ENCODE assay signal across 25 mouse cellular contexts in the genomic region with DNA sequence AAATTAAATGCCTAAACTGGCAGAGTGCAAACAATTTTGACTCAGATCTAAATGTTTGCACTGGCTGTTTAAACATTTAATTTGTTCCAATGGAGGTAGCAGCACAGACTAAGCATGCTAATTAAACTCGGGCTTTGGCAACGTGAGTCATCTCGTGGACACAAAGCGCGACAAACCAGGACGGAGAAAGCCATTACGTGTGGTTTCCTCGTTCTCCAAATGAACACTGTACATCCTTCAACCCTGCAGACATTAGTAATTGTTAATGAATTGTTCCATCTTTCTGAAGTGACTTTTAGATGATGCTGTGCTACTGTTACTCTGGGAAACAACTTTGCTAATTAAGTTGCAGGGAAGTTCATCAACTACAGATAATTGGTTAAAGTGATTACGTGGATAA. TPM values are rescaled to one million over a fixed set of nuclear protein-coding genes. Genes with fewer than 3 reads are reported as not detected.
DNase-seq lines count a peak whose midpoint lies in the region; ATAC-seq lines count a peak whose summit lies in the region.
"Had no signal": no experiment of that assay in that cellular context is flagged by ENCODE, and none has a peak within 500 bp of the region (broad histone marks: within the 10 kb centered on the region; RNA-seq: fewer than 3 reads in every experiment).

No protein-coding gene starts in this region.

- H3K4me3 ChIP-seq in hindbrain, embryonic 16.5 days (ENCODE audit: low read length), result no peak overlapping the region
- no peak overlapping the region for H3K4me3 ChIP-seq in hindbrain, embryonic 11.5 days (ENCODE audit: low read depth, low read length)
- no peak overlapping the region for H3K4me3 ChIP-seq in neural tube, embryonic 14.5 days (ENCODE audit: low read depth, low read length)
- H3K4me3 ChIP-seq: erythroblast, embryonic 14.5 days; heart, embryonic 15.5 days; limb, embryonic 13.5 days; lung, embryonic 15.5 days; neural tube, embryonic 12.5 days had no signal

- no peak overlapping the region for H3K4me2 ChIP-seq in hindbrain, embryonic 16.5 days (ENCODE audit: low read length)
- no peak overlapping the region for H3K4me2 ChIP-seq in hindbrain, embryonic 11.5 days (replicated peaks; ENCODE audit: low read depth, low read length)
- no peak overlapping the region for H3K4me2 ChIP-seq in neural tube, embryonic 14.5 days (ENCODE audit: low read depth, low read length)
- H3K4me2 ChIP-seq: heart, embryonic 15.5 days; limb, embryonic 13.5 days; liver, embryonic 11.5 days; lung, embryonic 15.5 days; midbrain, embryonic 11.5 days; neural tube, embryonic 12.5 days had no signal

- WGBS in hindbrain, embryonic 16.5 days, result 37% methylated on average over 9 of the region's 9 CpGs
- 78% methylated on average over 9 of the region's 9 CpGs for WGBS in hindbrain, embryonic 11.5 days
- 51% methylated on average over 9 of the region's 9 CpGs for whole genome bisulfite sequencing in neural tube, embryonic 14.5 days

- no peaks in the 10 kb centered on the region; the same call in 1 of the 2 replicates for H3K4me1 ChIP-seq in hindbrain, embryonic 16.5 days (ENCODE audit: control insufficient read depth, insufficient read depth, low read depth, low read length)
- H3K4me1 ChIP-seq in hindbrain, embryonic 11.5 days (replicated peaks; ENCODE audit: control insufficient read depth, insufficient read depth, low read length), result no peaks in the 10 kb centered on the region
- H3K4me1 ChIP-seq in neural tube, embryonic 14.5 days (ENCODE audit: control insufficient read depth, insufficient read depth, low read length), result 0 out of 2 replicates have a peak, but pooled peaks cover 3% of the 10 kb centered on the region
- H3K4me1 ChIP-seq: lung, embryonic 15.5 days had no signal

- no peaks in the 10 kb centered on the region for H3K9me3 ChIP-seq in hindbrain, embryonic 16.5 days (ENCODE audit: control insufficient read depth, low read length)
- H3K9me3 ChIP-seq in hindbrain, embryonic 11.5 days (ENCODE audit: control insufficient read depth, low read length), result no peaks in the 10 kb centered on the region
- no peaks in the 10 kb centered on the region for H3K9me3 ChIP-seq in neural tube, embryonic 14.5 days (ENCODE audit: control insufficient read depth, low read length)
- H3K9me3 ChIP-seq: G1E; heart, embryonic 15.5 days; limb, embryonic 13.5 days; lung, embryonic 15.5 days; neural tube, embryonic 12.5 days had no signal

- no peaks in the 10 kb centered on the region for H3K36me3 ChIP-seq in hindbrain, embryonic 16.5 days (ENCODE audit: control insufficient read depth, insufficient read depth, low read length)
- no peaks in the 10 kb centered on the region for H3K36me3 ChIP-seq in hindbrain, embryonic 11.5 days (ENCODE audit: control insufficient read depth, insufficient read depth, low read length)
- H3K36me3 ChIP-seq in neural tube, embryonic 14.5 days (ENCODE audit: control insufficient read depth, insufficient read depth, low read length), result no peaks in the 10 kb centered on the region
- H3K36me3 ChIP-seq: G1E; heart, embryonic 15.5 days; limb, embryonic 13.5 days; lung, embryonic 15.5 days; neural tube, embryonic 12.5 days had no signal

- H3K27me3 ChIP-seq in hindbrain, embryonic 16.5 days (replicated peaks; ENCODE audit: control insufficient read depth, insufficient read depth, low read length), result no peaks in the 10 kb centered on the region
- no peaks in the 10 kb centered on the region for H3K27me3 ChIP-seq in hindbrain, embryonic 11.5 days (ENCODE audit: control insufficient read depth, insufficient read depth, low read length)
- no peaks in the 10 kb centered on the region for H3K27me3 ChIP-seq in neural tube, embryonic 14.5 days (ENCODE audit: control insufficient read depth, insufficient read depth, low read length)
- H3K27me3 ChIP-seq: heart, embryonic 15.5 days; limb, embryonic 13.5 days; lung, embryonic 15.5 days; neural tube, embryonic 12.5 days had no signal

- DNase-seq in hindbrain, embryonic 11.5 days (ENCODE audit: low spot score), result no peak
- DNase-seq in neural tube, embryonic 10.5 days (ENCODE audit: extremely low spot score, low spot score), result no peak
- peak; percentile 13 for DNase-seq in R1 (ENCODE audit: low read depth, low spot score)
- DNase-seq in ovary, postnatal 36 days (ENCODE audit: low spot score), result no peak
- DNase-seq in gastrocnemius, postnatal 4 days (ENCODE audit: low spot score in 2 of 2), result no peak
- DNase-seq: cerebellum, adult 2 months; kidney, adult 8-10 months; retina, postnatal 1 day; thymus, adult 18-20 months had no signal

- no peak overlapping the region for H3K27ac ChIP-seq in hindbrain, embryonic 16.5 days (ENCODE audit: low read depth, low read length)
- no peak overlapping the region for H3K27ac ChIP-seq in hindbrain, embryonic 11.5 days (ENCODE audit: low read depth, low read length)
- no peak overlapping the region for H3K27ac ChIP-seq in neural tube, embryonic 14.5 days (ENCODE audit: low read depth, low read length)
- H3K27ac ChIP-seq: heart, embryonic 15.5 days; kidney, postnatal 0 days; limb, embryonic 13.5 days; lung, embryonic 15.5 days; neural tube, embryonic 12.5 days had no signal

- peak; percentile 50 for ATAC-seq in hindbrain, embryonic 16.5 days
- ATAC-seq in hindbrain, embryonic 11.5 days (ENCODE audit: low FRiP score), result no peak
- peak; percentile 57; the same call in 1 of the 2 replicates for ATAC-seq in neural tube, embryonic 14.5 days (ENCODE audit: low read depth)
- ATAC-seq: forebrain, embryonic 14.5 days; intestine, embryonic 16.5 days had no signal

- H3K9ac ChIP-seq in hindbrain, embryonic 16.5 days (ENCODE audit: low read depth, low read length), result no peak overlapping the region
- H3K9ac ChIP-seq in hindbrain, embryonic 11.5 days (ENCODE audit: low read depth, low read length), result no peak overlapping the region
- no peak overlapping the region for H3K9ac ChIP-seq in neural tube, embryonic 14.5 days (replicated peaks; ENCODE audit: low read depth, low read length)
- H3K9ac ChIP-seq: heart, embryonic 15.5 days; limb, embryonic 13.5 days; lung, embryonic 15.5 days; neural tube, embryonic 12.5 days had no signal

RNA-seq across cellular contexts. Expression of gene Pcdh8, which starts 32.7 kb away (rescaled TPM):
- 35.7 and 42.8 TPM in 2 replicates for polyA plus RNA-seq in hindbrain, embryonic 16.5 days (2015; fragmentation: Nextera tagmentation; extraction: Ambion mirVana)
- 14.5 and 15.4 TPM in 2 replicates for polyA plus RNA-seq in hindbrain, embryonic 11.5 days (2014; fragmentation: Nextera tagmentation; extraction: Ambion mirVana)
- polyA plus RNA-seq in neural tube, embryonic 14.5 days (2014; fragmentation: Nextera tagmentation; extraction: Ambion mirVana), result 29.6 and 32.5 TPM in 2 replicates
- under 1 TPM; 0.08 to 0.10 TPM for total RNA-seq in gastrocnemius, postnatal 4 days (2021)
- total RNA-seq: gastrocnemius, adult 8-10 months; megakaryocyte progenitor cell, adult 5-6 weeks had no signal
- polyA plus RNA-seq: erythroblast, embryonic 14.5 days; G1E; liver, embryonic 16.5 days had no signal
